8 mouse cellular contexts compared by ENCODE assay signal in the genomic region with DNA sequence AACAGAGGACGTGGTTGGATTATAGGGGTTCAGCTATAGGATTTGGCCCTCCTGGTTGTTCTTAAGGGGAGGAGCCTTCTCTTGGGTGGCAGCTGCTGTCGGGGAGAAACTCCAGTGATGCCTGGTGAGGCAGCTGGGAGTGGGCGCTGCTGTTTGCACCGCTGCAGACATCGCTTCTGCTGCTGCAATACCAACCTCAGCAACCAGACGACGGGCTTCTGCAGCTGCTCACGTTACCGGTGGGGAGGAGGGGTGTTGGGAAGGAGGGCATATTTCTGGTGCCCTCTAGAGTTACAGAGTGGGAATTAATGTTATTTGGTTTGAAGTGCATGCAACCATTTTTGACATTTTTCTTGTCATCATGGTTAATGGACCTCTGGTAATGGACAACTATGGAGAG. TPM values are rescaled to one million over a fixed set of nuclear protein-coding genes. Genes with fewer than 3 reads are reported as not detected.
DNase-seq lines count a peak whose midpoint lies in the region; ATAC-seq and TF ChIP-seq lines count a peak whose summit lies in the region.

No protein-coding gene starts in this region.

- H3K9me3 ChIP-seq in heart, embryonic 11.5 days (replicated peaks; ENCODE audit: control insufficient read depth, low read length): no peaks in the 10 kb centered on the region
- peaks cover 3% of the 10 kb centered on the region; the same call in 1 of the 2 replicates for H3K9me3 ChIP-seq in kidney, embryonic 16.5 days (ENCODE audit: low read length)

- peak; percentile 22; the same call in 1 of the 2 replicates for TF ChIP-seq CTCF in embryonic fibroblast, embryonic 13.5 days (IDR thresholded peaks at IDR 0.05; ENCODE audit: borderline replicate concordance, insufficient read depth, low read length)
- peak; percentile 81 for TF ChIP-seq CTCF in liver, adult 2 months (IDR thresholded peaks at IDR 0.05; ENCODE audit: low read depth, low read length)

- WGBS in heart, embryonic 11.5 days (ENCODE audit: insufficient replicate concordance): under 1% methylated on average over 9 of the region's 9 CpGs
- WGBS in kidney, embryonic 16.5 days: 2% methylated on average over 9 of the region's 9 CpGs
- 0% methylated on average over 9 of the region's 9 CpGs for WGBS in liver, adult 2 months

- peaks cover 6% of the 10 kb centered on the region; the same call in 1 of the 2 replicates for H3K4me1 ChIP-seq in embryonic fibroblast, embryonic 13.5 days (ENCODE audit: control insufficient read depth, insufficient read depth, low read length)
- peaks cover 4% of the 10 kb centered on the region; the same call in 1 of the 2 replicates for H3K4me1 ChIP-seq in heart, embryonic 11.5 days (ENCODE audit: control insufficient read depth, insufficient read depth, low read length)
- peaks cover 14% of the 10 kb centered on the region for H3K4me1 ChIP-seq in kidney, embryonic 16.5 days (ENCODE audit: insufficient read depth, low read length)
- H3K4me1 ChIP-seq in liver, adult 2 months (ENCODE audit: control insufficient read depth, insufficient read depth, low read length): peaks cover 9% of the 10 kb centered on the region

- peaks cover 8% of the 10 kb centered on the region; the same call in 1 of the 2 replicates for H3K36me3 ChIP-seq in heart, embryonic 11.5 days (ENCODE audit: control insufficient read depth, insufficient read depth, low read length)
- peaks cover 13% of the 10 kb centered on the region; the same call in 1 of the 2 replicates for H3K36me3 ChIP-seq in kidney, embryonic 16.5 days (ENCODE audit: insufficient read depth, low read length)
- peaks cover 10% of the 10 kb centered on the region for H3K36me3 ChIP-seq in liver, adult 2 months (ENCODE audit: control insufficient read depth, insufficient read depth, low read length)

- no peaks in the 10 kb centered on the region for H3K27me3 ChIP-seq in heart, embryonic 11.5 days (ENCODE audit: control insufficient read depth, insufficient read depth, low read length)
- H3K27me3 ChIP-seq in kidney, embryonic 16.5 days (ENCODE audit: insufficient read depth, low read length): no peaks in the 10 kb centered on the region
- no peaks in the 10 kb centered on the region for H3K27me3 ChIP-seq in liver, adult 2 months (ENCODE audit: control insufficient read depth, insufficient read depth, low read length)

- DNase-seq in A20 (ENCODE audit: low read depth, low spot score): peak; percentile 91
- DNase-seq in adrenal gland, postnatal 4 days (ENCODE audit: low spot score in 2 of 2): peak; percentile 26 to 49
- peak; percentile 74 for DNase-seq in liver, adult 2 months (ENCODE audit: extremely low read depth, low read depth, low spot score)
- peak; percentile 81 to 82 for DNase-seq in spleen, postnatal 36 days (ENCODE audit: low spot score in 2 of 2)

- no peak for ATAC-seq in heart, embryonic 11.5 days (replicated peaks; ENCODE audit: insufficient number of reproducible peaks, low FRiP score, low TSS enrichment)
- ATAC-seq in kidney, embryonic 16.5 days (ENCODE audit: low FRiP score, low TSS enrichment): no peak
- ATAC-seq in monocyte, adult 5-6 weeks (replicated peaks; ENCODE audit: insufficient number of reproducible peaks, low FRiP score, low TSS enrichment, poor library complexity, severe bottlenecking): peak; percentile 60

- H3K4me3 ChIP-seq in embryonic fibroblast, embryonic 13.5 days (ENCODE audit: insufficient read depth, low read length): peak overlapping the region; percentile 84
- H3K4me3 ChIP-seq in heart, embryonic 11.5 days (ENCODE audit: low read depth, low read length): peak overlapping the region; percentile 85
- H3K4me3 ChIP-seq in kidney, embryonic 16.5 days (ENCODE audit: low read length): peak overlapping the region; percentile 87
- peak overlapping the region; percentile 89 for H3K4me3 ChIP-seq in liver, adult 2 months (ENCODE audit: insufficient read depth, low read depth, low read length)

- peak overlapping the region; percentile 97 for H3K9ac ChIP-seq in heart, embryonic 11.5 days (ENCODE audit: low read depth, low read length)
- H3K9ac ChIP-seq in kidney, embryonic 16.5 days (replicated peaks; ENCODE audit: low read length): peak overlapping the region; percentile 95
- H3K9ac ChIP-seq in liver, adult 2 months (ENCODE audit: low read depth, low read length): peak overlapping the region; percentile 27; the same call in 1 of the 2 replicates

- peak overlapping the region; percentile 89; the same call in 1 of the 2 replicates for H3K27ac ChIP-seq in embryonic fibroblast, embryonic 13.5 days (ENCODE audit: insufficient read depth, low read length)
- peak overlapping the region; percentile 99; the same call in 1 of the 2 replicates for H3K27ac ChIP-seq in heart, embryonic 11.5 days (ENCODE audit: low read depth, low read length)
- peak overlapping the region; percentile 99 for H3K27ac ChIP-seq in kidney, embryonic 16.5 days (ENCODE audit: low read length)
- H3K27ac ChIP-seq in liver, adult 2 months (replicated peaks; ENCODE audit: insufficient read depth, low read depth, low read length): peak overlapping the region; percentile 2; the same call in 1 of the 2 replicates

- peak overlapping the region; percentile 72 for H3K4me2 ChIP-seq in heart, embryonic 11.5 days
- peak overlapping the region; percentile 81 for H3K4me2 ChIP-seq in kidney, embryonic 16.5 days (replicated peaks; ENCODE audit: low read depth, low read length)

- peaks cover 17% of the 10 kb centered on the region; the same call in 1 of the 2 replicates for H3K79me2 ChIP-seq in liver, adult 2 months (ENCODE audit: control insufficient read depth, insufficient read depth, low read length)

- TF ChIP-seq POLR2A in embryonic fibroblast, embryonic 13.5 days (IDR thresholded peaks at IDR 0.05; ENCODE audit: low read depth, low read length): peak; percentile 49
- 0 out of 2 replicates have a peak, but pooled peaks have one; percentile 4 for TF ChIP-seq POLR2A in liver, adult 2 months (IDR thresholded peaks at IDR 0.05; ENCODE audit: extremely low read depth, insufficient read depth, low read length)

RNA-seq across cellular contexts. Expression of a gene that starts 1.4 kb away (rescaled TPM):
- total RNA-seq in adrenal gland, postnatal 4 days (2021): 10 to 100 TPM; 66.3 to 71.8 TPM
- 103 and 104 TPM in 2 replicates for polyA plus RNA-seq in embryonic fibroblast, embryonic 13.5 days (2011; ENCODE audit: insufficient read length, low read depth, missing spikeins)
- polyA plus RNA-seq in heart, embryonic 11.5 days (2014; fragmentation: Nextera tagmentation; extraction: Ambion mirVana): 32.0 and 33.6 TPM in 2 replicates
- 50.5 and 50.7 TPM in 2 replicates for polyA plus RNA-seq in kidney, embryonic 16.5 days (2015; fragmentation: Nextera tagmentation; extraction: Ambion mirVana)
- total RNA-seq in liver, adult 2 months (2014; rRNA removed): 22.9 TPM in 2 replicates
- 1.9 and 3.9 TPM in 2 replicates for polyA plus RNA-seq in liver, adult 2 months (2012; rRNA removed)
- total RNA-seq in monocyte, adult 5-6 weeks (2017): 59.4 to 75.0 TPM (median 70.7 TPM) in 3 replicates

Comparison
In these comparisons a context has a peak if more than half of its experiments do, and no peak if none do; other contexts are left out.
1. DNase-seq: peak in every context shown above with its lines; median percentile 91 in A20; 82 in spleen, postnatal 36 days; 74 in liver, adult 2 months; 38 in adrenal gland, postnatal 4 days.
2. H3K27ac ChIP-seq: peak in every context shown above with its lines; median percentile 99 in heart, embryonic 11.5 days; 99 in kidney, embryonic 16.5 days; 89 in embryonic fibroblast, embryonic 13.5 days; 2 in liver, adult 2 months.
3. H3K9ac ChIP-seq: peak in every context shown above with its lines; median percentile 97 in heart, embryonic 11.5 days; 95 in kidney, embryonic 16.5 days; 27 in liver, adult 2 months.